Mouse (Mus musculus) forebrain, embryonic 15.5 days (tissue): ENCODE results near the gene Parm1. TPM values are rescaled to one million over a fixed set of nuclear protein-coding genes. Genes with fewer than 3 reads are reported as not detected.

ENCODE experiments used
- ATAC-seq: fragments of 200-750 bp; cut with Nextera tagmentation; replicated peaks from 2 replicates; pipeline ENCODE4 v1.8.0; 2017; ENCODE audit warnings: mild to moderate bottlenecking, moderate TSS enrichment, moderate library complexity
- H3K27ac ChIP-seq: fragments of 300-500 bp; sonication (generic); replicated peaks from 2 replicates; pipeline ENCODE4 v1.5.1; 2015; ENCODE audit warnings: mild to moderate bottlenecking, inconsistent platforms
- H3K27me3 ChIP-seq: fragments of 300-500 bp; sonication (generic); 2 replicates; pipeline ENCODE4 v1.6.1; 2015; ENCODE audit warnings: inconsistent platforms
- H3K36me3 ChIP-seq: fragments of 300-500 bp; sonication (generic); 2 replicates; pipeline ENCODE4 v1.6.1; 2015; ENCODE audit warnings: mild to moderate bottlenecking, inconsistent platforms
- H3K4me1 ChIP-seq: fragments of 300-500 bp; sonication (generic); 2 replicates; pipeline ENCODE4 v1.6.1; 2015; ENCODE audit warnings: inconsistent platforms
- H3K4me2 ChIP-seq: fragments of 300-500 bp; sonication (generic); replicated peaks from 2 replicates; pipeline ENCODE4 v1.6.1; 2015; ENCODE audit warnings: mild to moderate bottlenecking, inconsistent platforms
- H3K4me3 ChIP-seq: fragments of 300-500 bp; sonication (generic); 2 replicates; pipeline ENCODE4 v1.5.1; 2015; ENCODE audit warnings: mild to moderate bottlenecking, inconsistent platforms
- H3K9ac ChIP-seq: fragments of 300-500 bp; sonication (generic); replicated peaks from 2 replicates; pipeline ENCODE4 v1.6.1; 2015; ENCODE audit warnings: mild to moderate bottlenecking, inconsistent platforms
- H3K9me3 ChIP-seq: fragments of 300-500 bp; sonication (generic); 2 replicates; pipeline ENCODE4 v1.6.1; 2016; ENCODE audit warnings: inconsistent platforms
- WGBS: fragments of 180-500 bp; shearing (Covaris S2); methylation state at CpG from one replicate; pipeline ENCODE4 v1.1.7; 2015; ENCODE audit warnings: mixed read lengths; 5-methylcytosine and 5-hydroxymethylcytosine counted together
- polyA plus RNA-seq: library from polyadenylated mRNA; unstranded; fragments of >200 nt; fragmentation: Nextera tagmentation; extraction: Ambion mirVana; gene quantifications from 2 replicates; pipeline ENCODE4 v1.2.1, GENCODE M21; 2015

Parm1 gene
- polyA plus RNA-seq, 1 experiment from 2014 or later = 3.5 TPM

GRCm38 (mm10) chr5:91518946-91519345 is 1.5 kb downstream of the Parm1 start:
- peak overlapping the region; percentile 96 for H3K4me2 ChIP-seq
- ATAC-seq = no peak
- no peak overlapping the region for H3K27ac ChIP-seq
- H3K9ac ChIP-seq = no peak overlapping the region; the same call in 1 of the 2 replicates
- H3K36me3 ChIP-seq = no peaks in the 10 kb centered on the region
- peak overlapping the region; percentile 49 for H3K4me3 ChIP-seq
- peaks cover 26% of the 10 kb centered on the region for H3K4me1 ChIP-seq
- no peaks in the 10 kb centered on the region for H3K9me3 ChIP-seq
- WGBS = 23% methylated on average over 7 of the region's 7 CpGs
- H3K27me3 ChIP-seq = no peaks in the 10 kb centered on the region

- Histone ChIP-seq H3K9me3 (no peaks in the 10 kb centered on the region), H3K36me3 (no peaks in the 10 kb centered on the region), H3K27me3 (no peaks in the 10 kb centered on the region), H3K27ac (no peak overlapping the region), H3K9ac (no peak overlapping the region), H3K4me2 (0 out of 2 replicates have a peak overlapping the region, but pooled peaks have one; percentile 1), H3K4me3 (no peak overlapping the region), H3K4me1 (peaks cover 26% of the 10 kb centered on the region)
- WGBS = 54% methylated on average over 4 of the region's 4 CpGs
- no peak for ATAC-seq
These were observed 2.1 kb downstream of the Parm1 start for GRCm38 (mm10) chr5:91519521-91519920.

- Histone ChIP-seq H3K9me3 (no peaks in the 10 kb centered on the region), H3K27me3 (no peaks in the 10 kb centered on the region), H3K4me3 (no peak overlapping the region), H3K9ac (no peak overlapping the region), H3K4me2 (no peak overlapping the region), H3K36me3 (no peaks in the 10 kb centered on the region), H3K4me1 (no peaks in the 10 kb centered on the region), H3K27ac (no peak overlapping the region)
- 88% methylated on average over 10 of the region's 10 CpGs for WGBS
- ATAC-seq = no peak
These were observed 15.5 kb downstream of the Parm1 start for GRCm38 (mm10) chr5:91532748-91533496.

- no peaks in the 10 kb centered on the region for H3K36me3 ChIP-seq
- ATAC-seq = peak; percentile 58; the same call in 1 of the 2 replicates
- no peaks in the 10 kb centered on the region for H3K9me3 ChIP-seq
- H3K9ac ChIP-seq = no peak overlapping the region
- H3K27me3 ChIP-seq = no peaks in the 10 kb centered on the region
- peaks cover 4% of the 10 kb centered on the region for H3K4me1 ChIP-seq
- 0 out of 2 replicates have a peak overlapping the region, but pooled peaks have one; percentile 11 for H3K27ac ChIP-seq
- no peak overlapping the region for H3K4me2 ChIP-seq
- 69% methylated on average over 7 of the region's 7 CpGs for WGBS
- no peak overlapping the region for H3K4me3 ChIP-seq
These were observed 41.7 kb downstream of the Parm1 start for GRCm38 (mm10) chr5:91559071-91559610.

GRCm38 (mm10) chr5:91559711-91560110 is 42.3 kb downstream of the Parm1 start:
- Histone ChIP-seq H3K27ac (no peak overlapping the region), H3K9ac (no peak overlapping the region), H3K4me3 (no peak overlapping the region), H3K4me1 (peaks cover 7% of the 10 kb centered on the region), H3K36me3 (no peaks in the 10 kb centered on the region), H3K4me2 (no peak overlapping the region), H3K9me3 (no peaks in the 10 kb centered on the region), H3K27me3 (no peaks in the 10 kb centered on the region)
- WGBS = 83% methylated on average over 2 of the region's 2 CpGs
- ATAC-seq = no peak

GRCm38 (mm10) chr5:91561394-91561793 is 44.0 kb downstream of the Parm1 start:
- ATAC-seq = no peak
- no peaks in the 10 kb centered on the region for H3K9me3 ChIP-seq
- H3K9ac ChIP-seq = no peak overlapping the region
- H3K36me3 ChIP-seq = no peaks in the 10 kb centered on the region
- no peak overlapping the region for H3K4me2 ChIP-seq
- H3K27me3 ChIP-seq = no peaks in the 10 kb centered on the region
- no peak overlapping the region for H3K27ac ChIP-seq
- 82% methylated on average over 3 of the region's 3 CpGs for WGBS
- no peak overlapping the region for H3K4me3 ChIP-seq
- peaks cover 7% of the 10 kb centered on the region for H3K4me1 ChIP-seq

GRCm38 (mm10) chr5:91562486-91562885 is 45.1 kb downstream of the Parm1 start:
- no peak overlapping the region for H3K4me2 ChIP-seq
- H3K27me3 ChIP-seq = no peaks in the 10 kb centered on the region
- ATAC-seq = no peak
- H3K36me3 ChIP-seq = no peaks in the 10 kb centered on the region
- WGBS = 80% methylated on average over 7 of the region's 7 CpGs
- no peak overlapping the region for H3K27ac ChIP-seq
- H3K9ac ChIP-seq = no peak overlapping the region
- no peaks in the 10 kb centered on the region for H3K9me3 ChIP-seq
- no peak overlapping the region for H3K4me3 ChIP-seq
- H3K4me1 ChIP-seq = peaks cover 7% of the 10 kb centered on the region

GRCm38 (mm10) chr5:91564054-91564453 is 46.6 kb downstream of the Parm1 start:
- no peak overlapping the region for H3K9ac ChIP-seq
- H3K36me3 ChIP-seq = no peaks in the 10 kb centered on the region
- no peak overlapping the region for H3K27ac ChIP-seq
- H3K4me1 ChIP-seq = peaks cover 7% of the 10 kb centered on the region
- H3K9me3 ChIP-seq = no peaks in the 10 kb centered on the region
- no peaks in the 10 kb centered on the region for H3K27me3 ChIP-seq
- H3K4me3 ChIP-seq = no peak overlapping the region
- no peak overlapping the region for H3K4me2 ChIP-seq
- WGBS = 41% methylated on average over 3 of the region's 3 CpGs
- ATAC-seq = 0 out of 2 replicates have a peak, but pooled peaks have one; percentile 53

- H3K27ac ChIP-seq = no peak overlapping the region
- no peaks in the 10 kb centered on the region for H3K36me3 ChIP-seq
- H3K9me3 ChIP-seq = no peaks in the 10 kb centered on the region
- no peak overlapping the region for H3K9ac ChIP-seq
- H3K4me1 ChIP-seq = peaks cover 7% of the 10 kb centered on the region
- H3K4me2 ChIP-seq = no peak overlapping the region
- H3K4me3 ChIP-seq = no peak overlapping the region
- H3K27me3 ChIP-seq = no peaks in the 10 kb centered on the region
- 90% methylated on average over 3 of the region's 3 CpGs for WGBS
- ATAC-seq = no peak
These were observed 48.0 kb downstream of the Parm1 start for GRCm38 (mm10) chr5:91565458-91565857.

- H3K9me3 ChIP-seq = no peaks in the 10 kb centered on the region
- no peak overlapping the region for H3K4me2 ChIP-seq
- H3K27ac ChIP-seq = no peak overlapping the region
- no peaks in the 10 kb centered on the region for H3K27me3 ChIP-seq
- H3K36me3 ChIP-seq = no peaks in the 10 kb centered on the region
- peaks cover 7% of the 10 kb centered on the region for H3K4me1 ChIP-seq
- ATAC-seq = no peak
- H3K4me3 ChIP-seq = no peak overlapping the region
- 74% methylated on average over 3 of the region's 3 CpGs for WGBS
- no peak overlapping the region for H3K9ac ChIP-seq
These were observed 49.2 kb downstream of the Parm1 start for GRCm38 (mm10) chr5:91566591-91566990.

- ATAC-seq = no peak
- Histone ChIP-seq H3K9me3 (no peaks in the 10 kb centered on the region), H3K4me2 (no peak overlapping the region), H3K27me3 (no peaks in the 10 kb centered on the region), H3K9ac (no peak overlapping the region), H3K36me3 (no peaks in the 10 kb centered on the region), H3K4me1 (no peaks in the 10 kb centered on the region), H3K27ac (no peak overlapping the region), H3K4me3 (no peak overlapping the region)
- 19% methylated on average over 2 of the region's 2 CpGs for whole genome bisulfite sequencing
These were observed 56.8 kb downstream of the Parm1 start for GRCm38 (mm10) chr5:91574211-91574610.

GRCm38 (mm10) chr5:91578924-91579323 is 61.5 kb downstream of the Parm1 start:
- Histone ChIP-seq H3K4me1 (no peaks in the 10 kb centered on the region), H3K36me3 (no peaks in the 10 kb centered on the region), H3K27me3 (no peaks in the 10 kb centered on the region), H3K9me3 (no peaks in the 10 kb centered on the region), H3K9ac (no peak overlapping the region), H3K4me2 (no peak overlapping the region), H3K27ac (no peak overlapping the region), H3K4me3 (no peak overlapping the region)
- 70% methylated on average over 7 of the region's 7 CpGs for WGBS
- ATAC-seq = no peak; the same call in 1 of the 2 replicates
